Mouse (Mus musculus): Measurements from ENCODE around the gene Avpr1a. TPM values are rescaled to one million over a fixed set of nuclear protein-coding genes. Genes with fewer than 3 reads are reported as not detected.

Gene Avpr1a
- polyA plus RNA-seq (2014; fragmentation: Nextera tagmentation; extraction: Ambion mirVana), result 0.20 and 0.25 TPM in 2 replicates

- H3K4me2 ChIP-seq (ENCODE audit: low read depth, low read length, severe bottlenecking), result peak within 1 kb of the TSS; percentile 96
- no peaks in the 10 kb centered on the region for H3K9me3 ChIP-seq (ENCODE audit: control insufficient read depth, low read length)
- H3K27ac ChIP-seq (ENCODE audit: low read depth, low read length), result no peak within 1 kb of the TSS
- 0 out of 2 replicates have a peak, but pooled peaks cover 8% of the 10 kb centered on the region for H3K4me1 ChIP-seq (replicated peaks; ENCODE audit: control insufficient read depth, insufficient read depth, low read length)
- no peaks in the 10 kb centered on the region for H3K36me3 ChIP-seq (ENCODE audit: control insufficient read depth, insufficient read depth, low read length)
- DNase-seq (ENCODE audit: low spot score) (peak; percentile 64), ATAC-seq (replicated peaks; ENCODE audit: low FRiP score) (peak; percentile 42)
- peak within 1 kb of the TSS; percentile 39 for H3K4me3 ChIP-seq (ENCODE audit: low read depth, low read length)
- H3K27me3 ChIP-seq (ENCODE audit: control insufficient read depth, insufficient read depth, low read length), result peaks cover 23% of the 10 kb centered on the region
- peak within 1 kb of the TSS; percentile 17; the same call in 1 of the 2 replicates for H3K9ac ChIP-seq (ENCODE audit: low read length)
- WGBS, result 4% methylated on average over 34 of the region's 34 CpGs
Observed at GRCm38 (mm10) chr10:122447861-122448716, at the start of gene Avpr1a. Avpr1a (plus strand) TSS chr10:122448499.

GRCm38 (mm10) chr10:122402270-122402669 lies 46.0 kb upstream of the Avpr1a start:
- H3K4me2 ChIP-seq (ENCODE audit: low read depth, low read length, severe bottlenecking), result no peak overlapping the region
- no peak overlapping the region for H3K27ac ChIP-seq (ENCODE audit: low read depth, low read length)
- DNase-seq (ENCODE audit: low spot score) (no peak), ATAC-seq (replicated peaks; ENCODE audit: low FRiP score) (no peak)
- no peaks in the 10 kb centered on the region for H3K9me3 ChIP-seq (ENCODE audit: control insufficient read depth, low read length)
- no peaks in the 10 kb centered on the region for H3K36me3 ChIP-seq (ENCODE audit: control insufficient read depth, insufficient read depth, low read length)
- WGBS, result 75% methylated on average over 1 of the region's 1 CpGs
- H3K9ac ChIP-seq (ENCODE audit: low read length), result no peak overlapping the region
- no peaks in the 10 kb centered on the region for H3K27me3 ChIP-seq (ENCODE audit: control insufficient read depth, insufficient read depth, low read length)
- H3K4me1 ChIP-seq (replicated peaks; ENCODE audit: control insufficient read depth, insufficient read depth, low read length), result no peaks in the 10 kb centered on the region
- no peak overlapping the region for H3K4me3 ChIP-seq (ENCODE audit: low read depth, low read length)

- Histone ChIP-seq H3K4me3 (ENCODE audit: low read depth, low read length) (no peak overlapping the region), H3K27me3 (ENCODE audit: control insufficient read depth, insufficient read depth, low read length) (no peaks in the 10 kb centered on the region), H3K4me1 (replicated peaks; ENCODE audit: control insufficient read depth, insufficient read depth, low read length) (no peaks in the 10 kb centered on the region), H3K9ac (ENCODE audit: low read length) (no peak overlapping the region), H3K36me3 (ENCODE audit: control insufficient read depth, insufficient read depth, low read length) (no peaks in the 10 kb centered on the region), H3K27ac (ENCODE audit: low read depth, low read length) (no peak overlapping the region), H3K4me2 (ENCODE audit: low read depth, low read length, severe bottlenecking) (no peak overlapping the region), H3K9me3 (ENCODE audit: control insufficient read depth, low read length) (no peaks in the 10 kb centered on the region)
- 87% methylated on average over 6 of the region's 6 CpGs for WGBS
- DNase-seq (ENCODE audit: low spot score), result no peak
- no peak for ATAC-seq (replicated peaks; ENCODE audit: low FRiP score)
Observed at GRCm38 (mm10) chr10:122406333-122406732, 42.0 kb upstream of the Avpr1a start.

GRCm38 (mm10) chr10:122408697-122409409 lies 39.4 kb upstream of the Avpr1a start:
- H3K27ac ChIP-seq (ENCODE audit: low read depth, low read length), result no peak overlapping the region
- no peaks in the 10 kb centered on the region for H3K36me3 ChIP-seq (ENCODE audit: control insufficient read depth, insufficient read depth, low read length)
- no peak overlapping the region for H3K4me2 ChIP-seq (ENCODE audit: low read depth, low read length, severe bottlenecking)
- no peaks in the 10 kb centered on the region for H3K9me3 ChIP-seq (ENCODE audit: control insufficient read depth, low read length)
- ATAC-seq (replicated peaks; ENCODE audit: low FRiP score) (no peak), DNase-seq (ENCODE audit: low spot score) (no peak)
- H3K9ac ChIP-seq (ENCODE audit: low read length), result no peak overlapping the region
- H3K4me3 ChIP-seq (ENCODE audit: low read depth, low read length), result no peak overlapping the region
- no peaks in the 10 kb centered on the region for H3K27me3 ChIP-seq (ENCODE audit: control insufficient read depth, insufficient read depth, low read length)
- H3K4me1 ChIP-seq (replicated peaks; ENCODE audit: control insufficient read depth, insufficient read depth, low read length), result no peaks in the 10 kb centered on the region
- 90% methylated on average over 7 of the region's 7 CpGs for WGBS

GRCm38 (mm10) chr10:122410791-122411190 lies 37.5 kb upstream of the Avpr1a start:
- Histone ChIP-seq H3K4me2 (ENCODE audit: low read depth, low read length, severe bottlenecking) (no peak overlapping the region), H3K4me1 (replicated peaks; ENCODE audit: control insufficient read depth, insufficient read depth, low read length) (no peaks in the 10 kb centered on the region), H3K27me3 (ENCODE audit: control insufficient read depth, insufficient read depth, low read length) (no peaks in the 10 kb centered on the region), H3K4me3 (ENCODE audit: low read depth, low read length) (no peak overlapping the region), H3K9me3 (ENCODE audit: control insufficient read depth, low read length) (no peaks in the 10 kb centered on the region), H3K36me3 (ENCODE audit: control insufficient read depth, insufficient read depth, low read length) (no peaks in the 10 kb centered on the region), H3K27ac (ENCODE audit: low read depth, low read length) (no peak overlapping the region), H3K9ac (ENCODE audit: low read length) (no peak overlapping the region)
- ATAC-seq (replicated peaks; ENCODE audit: low FRiP score), result no peak
- no peak for DNase-seq (ENCODE audit: low spot score)
- WGBS, result 63% methylated on average over 2 of the region's 2 CpGs

GRCm38 (mm10) chr10:122432690-122433089 lies 15.6 kb upstream of the Avpr1a start:
- Histone ChIP-seq H3K27me3 (ENCODE audit: control insufficient read depth, insufficient read depth, low read length) (no peaks in the 10 kb centered on the region), H3K27ac (ENCODE audit: low read depth, low read length) (no peak overlapping the region), H3K4me1 (replicated peaks; ENCODE audit: control insufficient read depth, insufficient read depth, low read length) (no peaks in the 10 kb centered on the region), H3K9me3 (ENCODE audit: control insufficient read depth, low read length) (no peaks in the 10 kb centered on the region), H3K36me3 (ENCODE audit: control insufficient read depth, insufficient read depth, low read length) (no peaks in the 10 kb centered on the region), H3K9ac (ENCODE audit: low read length) (no peak overlapping the region), H3K4me2 (ENCODE audit: low read depth, low read length, severe bottlenecking) (no peak overlapping the region), H3K4me3 (ENCODE audit: low read depth, low read length) (no peak overlapping the region)
- DNase-seq (ENCODE audit: low spot score), result no peak
- 79% methylated on average over 4 of the region's 4 CpGs for WGBS
- no peak for ATAC-seq (replicated peaks; ENCODE audit: low FRiP score)

GRCm38 (mm10) chr10:122447275-122447674 lies 1.0 kb upstream of the Avpr1a start:
- Histone ChIP-seq H3K36me3 (ENCODE audit: control insufficient read depth, insufficient read depth, low read length) (no peaks in the 10 kb centered on the region), H3K9me3 (ENCODE audit: control insufficient read depth, low read length) (no peaks in the 10 kb centered on the region), H3K27me3 (ENCODE audit: control insufficient read depth, insufficient read depth, low read length) (peaks cover 23% of the 10 kb centered on the region), H3K27ac (ENCODE audit: low read depth, low read length) (no peak overlapping the region), H3K4me3 (ENCODE audit: low read depth, low read length) (no peak overlapping the region), H3K4me1 (replicated peaks; ENCODE audit: control insufficient read depth, insufficient read depth, low read length) (0 out of 2 replicates have a peak, but pooled peaks cover 8% of the 10 kb centered on the region), H3K4me2 (ENCODE audit: low read depth, low read length, severe bottlenecking) (no peak overlapping the region), H3K9ac (ENCODE audit: low read length) (no peak overlapping the region)
- 30% methylated on average over 8 of the region's 10 CpGs for WGBS
- ATAC-seq (replicated peaks; ENCODE audit: low FRiP score), result peak; percentile 69
- peak; percentile 86 for DNase-seq (ENCODE audit: low spot score)

- ATAC-seq (replicated peaks; ENCODE audit: low FRiP score) (peak; percentile 68), DNase-seq (ENCODE audit: low spot score) (peak; percentile 75)
- peak overlapping the region; percentile 96 for H3K4me2 ChIP-seq (ENCODE audit: low read depth, low read length, severe bottlenecking)
- H3K4me1 ChIP-seq (replicated peaks; ENCODE audit: control insufficient read depth, insufficient read depth, low read length), result 0 out of 2 replicates have a peak, but pooled peaks cover 8% of the 10 kb centered on the region
- peaks cover 23% of the 10 kb centered on the region for H3K27me3 ChIP-seq (ENCODE audit: control insufficient read depth, insufficient read depth, low read length)
- H3K9me3 ChIP-seq (ENCODE audit: control insufficient read depth, low read length), result no peaks in the 10 kb centered on the region
- no peaks in the 10 kb centered on the region for H3K36me3 ChIP-seq (ENCODE audit: control insufficient read depth, insufficient read depth, low read length)
- no peak overlapping the region for H3K27ac ChIP-seq (ENCODE audit: low read depth, low read length)
- WGBS, result 2% methylated on average over 70 of the region's 70 CpGs
- H3K9ac ChIP-seq (ENCODE audit: low read length), result peak overlapping the region; percentile 17; the same call in 1 of the 2 replicates
- H3K4me3 ChIP-seq (ENCODE audit: low read depth, low read length), result peak overlapping the region; percentile 39
Observed at GRCm38 (mm10) chr10:122448717-122449611, 665 bp downstream of the Avpr1a start.
